Mouse (Mus musculus) heart, adult 2 months (tissue): Measurements from ENCODE around the gene Traf4.

Experiments
- CTCF ChIP-seq: fragments of 200-600 bp; IDR thresholded peaks from 2 replicates; pipeline ENCODE4 v1.8.1; 2022; ENCODE audit warnings: antibody characterized with exemption, mild to moderate bottlenecking, moderate library complexity
- EP300 ChIP-seq: fragments of 200-500 bp; IDR thresholded peaks from 2 replicates; pipeline ENCODE4 v1.6.1; 2011; ENCODE audit warnings: low read depth, low read length, control low read depth; ENCODE audit not compliant: insufficient read depth
- POLR2A ChIP-seq: fragments of 200-500 bp; IDR thresholded peaks from 2 replicates; pipeline ENCODE4 v1.6.1; 2011; ENCODE audit warnings: mild to moderate bottlenecking, low read depth, low read length, control low read depth; ENCODE audit not compliant: insufficient read depth

DNA sequence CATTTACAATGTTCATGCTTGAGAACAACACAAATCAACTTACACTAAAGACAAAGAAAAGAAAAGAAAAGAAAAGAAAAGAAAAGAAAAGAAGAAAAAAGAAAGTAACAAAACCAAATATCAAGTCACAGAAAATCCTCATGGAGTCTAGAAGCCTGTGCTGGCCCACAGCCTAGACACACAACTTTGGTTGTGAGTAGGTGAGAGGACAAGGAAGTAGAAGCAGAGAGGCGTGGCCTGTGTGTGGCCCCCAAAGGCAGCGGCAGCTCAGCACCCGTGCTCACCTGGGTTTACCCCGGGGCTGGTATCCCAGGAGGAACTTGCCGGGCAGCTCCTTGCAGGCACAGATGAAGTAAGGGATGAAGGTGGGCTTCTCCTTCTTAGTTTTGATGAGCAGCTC lies 46.1 kb upstream of the Traf4 start:
- no peak for TF ChIP-seq CTCF
- no peak for TF ChIP-seq EP300
- TF ChIP-seq POLR2A: no peak
